Mouse (Mus musculus) liver, adult (tissue): ENCODE measurements around the gene Rapgefl1.

ENCODE experiments used
- GATA4 ChIP-seq: IDR thresholded peaks from 2 replicates; pipeline ENCODE4 v1.6.1; 2014; ENCODE audit warnings: mild to moderate bottlenecking, low read length; ENCODE audit not compliant: insufficient replicate concordance

Rapgefl1 gene

DNA sequence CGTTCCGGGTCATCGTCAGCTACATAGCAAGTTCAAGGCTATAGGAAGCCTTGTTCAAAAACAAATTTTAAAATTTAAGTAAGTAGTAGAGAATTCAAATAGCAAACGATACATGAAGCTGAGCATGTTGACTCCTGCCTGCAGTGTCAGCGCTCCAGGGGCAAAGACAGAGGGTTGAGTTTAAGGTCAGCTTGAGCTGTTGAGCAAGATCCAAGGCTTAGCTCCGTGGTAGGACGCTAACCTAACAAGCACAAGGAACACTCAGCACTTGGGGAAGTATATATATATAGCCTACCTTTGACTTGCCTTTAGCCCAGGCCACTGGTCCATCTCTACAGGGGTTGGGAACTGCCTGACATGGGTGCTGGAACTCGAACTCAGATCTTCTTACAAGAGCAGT lies 33.3 kb downstream of the Rapgefl1 start:
- no peak for TF ChIP-seq GATA4

DNA sequence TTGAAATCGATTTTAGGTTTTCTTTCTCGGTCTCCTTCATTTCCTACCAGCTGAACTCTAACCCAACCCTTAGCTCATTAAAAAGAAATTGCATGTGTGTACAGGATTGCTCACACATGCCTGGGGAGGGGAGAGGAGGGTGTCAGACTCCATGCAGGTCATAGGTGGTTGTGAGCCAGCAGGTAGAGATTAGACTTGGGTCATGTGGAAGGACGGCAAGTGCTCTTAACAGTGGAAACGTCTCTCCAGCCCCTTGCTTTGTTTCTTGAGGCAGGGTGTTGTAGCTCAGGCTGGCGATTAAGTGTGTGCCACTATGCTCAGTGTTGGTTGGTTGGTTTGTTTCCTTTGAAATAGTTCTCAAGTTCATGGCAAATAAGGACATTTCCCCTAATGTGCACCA lies 34.2 kb downstream of the Rapgefl1 start:
- TF ChIP-seq GATA4, result no peak

DNA sequence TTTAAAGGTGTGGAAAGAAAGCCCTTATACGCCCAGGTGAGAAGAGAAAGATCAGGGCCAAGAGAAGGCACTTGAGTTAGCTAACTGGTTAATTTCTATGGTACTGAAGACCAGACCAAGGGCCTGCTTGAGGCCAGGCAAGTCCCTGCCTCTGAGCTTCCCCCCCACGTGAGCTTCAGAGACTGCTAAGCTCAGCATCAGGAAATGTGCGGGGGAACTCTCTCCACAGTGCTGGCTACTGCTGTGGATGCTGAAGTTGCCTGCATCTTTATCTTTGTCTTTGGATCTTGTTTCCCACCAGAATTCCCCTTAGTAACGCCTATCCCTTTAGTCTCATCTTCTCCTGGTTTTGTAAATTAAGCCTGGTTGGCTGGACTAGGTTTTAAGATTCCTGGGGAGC lies 34.8 kb downstream of the Rapgefl1 start:
- TF ChIP-seq GATA4, result no peak

DNA sequence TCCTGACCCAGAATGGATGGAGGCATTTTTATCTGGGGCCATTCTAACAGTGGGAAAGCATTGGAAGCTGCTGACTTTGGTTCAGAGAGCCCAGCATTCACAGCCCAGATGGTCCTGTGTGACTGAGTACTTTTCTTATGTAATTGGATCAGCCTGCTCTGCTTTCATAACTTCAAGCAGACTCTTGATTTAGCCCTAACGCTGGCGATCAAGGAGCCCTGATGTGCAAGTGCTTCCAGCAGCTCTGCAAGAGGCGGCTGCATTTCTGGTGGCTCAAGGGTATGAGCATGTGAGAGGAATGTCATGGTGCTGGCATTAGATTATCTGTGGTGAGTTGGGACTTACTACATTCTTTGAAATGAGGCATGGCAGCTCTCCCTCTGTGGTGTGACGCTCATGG lies 35.5 kb downstream of the Rapgefl1 start:
- no peak for TF ChIP-seq GATA4

DNA sequence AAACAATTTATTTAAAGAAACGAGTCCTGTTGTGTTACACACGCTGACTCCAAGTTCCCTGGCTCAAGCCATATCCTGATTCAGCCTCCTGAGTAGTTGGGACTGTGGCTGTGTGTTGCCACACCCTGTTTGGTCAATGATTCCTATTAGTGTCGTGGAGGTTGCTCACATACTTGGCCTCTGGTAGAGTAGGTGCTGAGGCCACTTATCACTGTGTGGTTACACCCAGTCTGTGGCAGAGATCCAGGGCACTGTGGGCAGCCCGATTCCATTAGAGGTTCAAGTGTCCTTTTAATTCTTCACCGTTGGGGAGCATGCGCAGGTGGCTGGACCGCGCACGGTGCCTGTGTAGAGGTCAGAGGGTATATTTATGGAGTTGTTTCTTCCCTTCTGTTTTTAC lies 37.3 kb downstream of the Rapgefl1 start:
- TF ChIP-seq GATA4, result no peak

DNA sequence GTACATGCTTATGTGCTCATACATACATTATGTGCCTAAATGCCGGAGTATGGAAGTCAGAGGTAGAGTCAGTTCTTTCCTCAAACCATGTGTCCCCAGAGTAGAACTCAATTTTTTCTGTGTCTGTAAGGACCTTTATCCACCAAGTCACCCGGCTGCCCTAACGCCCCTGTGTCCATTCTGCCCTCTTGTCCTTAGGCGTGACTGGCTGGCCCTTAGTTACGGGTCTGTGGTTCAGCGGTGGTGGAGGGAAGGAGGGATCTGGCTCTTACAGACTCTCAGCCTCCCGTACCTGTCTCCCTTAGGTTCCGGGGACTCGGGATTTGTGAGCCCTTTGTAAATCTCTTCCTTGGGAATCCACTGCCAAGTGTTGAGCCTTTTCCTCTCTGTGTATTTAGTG lies 40.4 kb downstream of the Rapgefl1 start:
- TF ChIP-seq GATA4, result no peak

DNA sequence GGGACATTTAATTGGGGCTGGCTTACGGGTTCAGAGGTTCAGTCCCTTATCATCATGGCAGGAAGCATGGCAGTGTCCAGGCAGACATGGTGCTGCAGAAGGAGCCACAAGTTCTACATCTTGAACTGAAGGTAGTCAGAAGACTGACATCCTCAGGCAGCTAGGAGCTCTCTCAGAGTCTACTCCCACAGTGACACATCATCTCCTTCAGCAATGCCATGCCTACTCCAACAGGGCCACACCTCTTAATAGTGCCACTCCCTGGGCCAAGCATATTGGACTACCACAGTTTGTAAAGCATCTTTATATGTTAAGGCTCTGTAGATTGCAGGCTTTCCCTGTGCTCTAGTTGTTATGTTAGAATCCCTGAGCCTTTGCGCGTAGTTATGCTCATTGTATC lies 51.1 kb downstream of the Rapgefl1 start:
- no peak for TF ChIP-seq GATA4

DNA sequence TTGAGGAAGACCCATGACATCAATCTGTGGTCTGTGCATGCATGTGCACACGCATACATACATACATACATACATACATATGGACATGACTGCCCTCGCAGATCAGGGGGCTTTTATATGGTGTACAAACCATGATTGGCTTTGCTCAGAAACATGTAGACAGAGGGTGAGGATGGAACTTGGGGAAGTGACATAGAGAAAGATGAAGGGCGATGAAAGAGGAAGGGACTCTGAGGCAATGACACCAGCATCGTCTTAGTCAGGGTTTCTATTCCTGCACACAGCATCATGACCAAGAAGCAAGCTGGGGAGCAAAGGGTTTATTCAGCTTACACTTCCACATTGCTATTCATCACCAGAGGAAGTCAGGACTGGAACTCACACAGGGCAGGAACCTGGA lies 52.5 kb downstream of the Rapgefl1 start:
- TF ChIP-seq GATA4, result no peak

DNA sequence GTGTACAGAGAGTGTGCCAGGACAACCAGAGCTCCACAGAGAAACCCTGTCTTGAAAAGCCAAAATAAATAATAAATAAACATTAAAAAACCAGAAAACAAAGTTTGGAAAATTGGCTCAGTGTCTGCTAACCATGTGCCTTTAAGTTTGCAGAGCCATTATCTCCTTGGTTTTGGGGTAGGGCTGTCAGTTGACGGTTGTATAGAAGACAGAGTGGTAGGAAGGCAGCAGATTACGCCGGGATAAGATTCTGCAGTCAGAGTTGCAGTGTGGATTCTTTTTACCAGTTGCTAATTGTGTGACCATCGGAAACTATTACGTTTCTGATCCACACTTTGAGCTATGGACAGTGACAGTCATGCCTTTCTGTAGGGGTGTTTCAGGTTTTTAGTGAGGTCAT lies 53.4 kb downstream of the Rapgefl1 start:
- TF ChIP-seq GATA4, result no peak

DNA sequence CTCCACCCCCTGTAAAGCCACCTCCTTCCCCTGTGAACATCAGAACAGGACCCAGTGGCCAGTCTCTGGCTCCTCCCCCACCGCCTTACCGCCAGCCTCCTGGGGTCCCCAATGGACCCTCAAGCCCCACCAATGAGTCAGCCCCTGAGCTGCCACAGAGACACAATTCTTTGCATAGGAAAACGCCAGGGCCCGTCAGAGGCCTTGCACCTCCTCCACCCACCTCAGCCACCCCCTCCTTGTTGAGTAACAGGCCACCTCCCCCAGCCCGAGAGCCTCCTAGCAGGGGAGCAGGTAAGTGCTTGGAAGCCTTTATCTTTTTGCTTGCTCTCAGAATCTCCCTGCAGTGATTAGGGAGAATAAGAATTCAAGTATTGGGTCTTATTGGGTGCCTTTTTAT lies 55.8 kb downstream of the Rapgefl1 start:
- no peak for TF ChIP-seq GATA4

DNA sequence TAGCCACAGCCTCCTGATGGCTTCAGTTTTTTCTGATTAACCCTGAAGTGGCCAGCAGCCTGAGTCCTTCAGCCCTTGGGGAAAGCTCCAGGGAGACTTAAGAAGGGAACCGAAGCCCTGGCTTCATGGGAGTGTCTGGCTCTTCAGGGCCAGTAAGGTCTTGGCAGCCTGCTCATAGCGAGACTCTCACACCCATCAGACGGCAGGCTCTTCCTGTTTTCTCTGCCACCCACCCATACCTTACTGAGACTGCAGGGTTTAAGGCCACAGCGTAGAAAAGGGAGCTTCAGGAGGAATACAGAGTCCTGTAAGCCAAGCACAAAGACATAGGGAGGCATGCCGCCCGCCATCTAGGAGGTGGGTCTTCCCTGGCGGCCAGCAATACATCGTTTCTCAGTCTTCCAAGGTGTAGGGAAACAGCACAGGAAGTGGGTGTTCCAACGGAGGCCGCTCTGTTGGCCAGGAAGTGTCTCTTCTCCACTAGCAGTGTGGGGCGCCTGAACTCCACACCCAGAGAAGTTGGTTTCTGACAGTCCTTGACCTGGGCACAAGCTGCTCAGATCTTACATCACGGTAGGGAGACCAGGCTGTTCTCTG lies 64.0 kb downstream of the Rapgefl1 start:
- TF ChIP-seq GATA4, result no peak

DNA sequence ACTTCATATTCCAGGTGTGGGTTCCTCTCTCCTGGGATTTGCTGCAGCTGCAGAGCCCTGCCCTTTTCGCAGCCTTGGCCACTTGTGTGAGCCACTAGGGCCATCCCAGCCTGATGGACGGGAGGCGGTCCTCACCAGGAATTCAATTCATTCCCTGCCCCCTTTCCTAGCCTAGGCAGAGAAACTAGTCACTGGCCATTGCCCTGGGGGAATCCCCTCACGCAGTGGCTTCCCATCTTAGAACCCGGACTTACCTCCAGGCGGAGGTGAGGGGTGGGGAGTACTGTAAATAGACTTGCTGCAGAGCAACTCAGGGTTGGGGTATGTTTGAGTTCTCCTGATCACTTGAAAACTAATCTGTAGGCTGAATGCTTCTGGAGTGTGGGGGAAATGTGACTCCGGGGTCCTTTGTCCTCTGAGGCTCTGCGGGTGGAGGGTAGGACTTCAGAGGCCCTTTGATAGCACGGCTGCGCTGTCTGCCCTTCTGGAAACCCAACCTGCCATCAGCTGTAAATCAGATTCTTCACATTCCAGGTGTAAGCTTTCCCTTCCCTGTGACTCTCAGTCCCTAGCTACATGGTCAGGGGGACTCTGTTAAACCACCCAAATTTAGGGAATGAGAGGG lies 66.1 kb downstream of the Rapgefl1 start:
- TF ChIP-seq GATA4, result no peak
